Mouse (Mus musculus) lung, embryonic 16.5 days (tissue): ENCODE measurements around the gene Slco4a1. TPM values are rescaled to one million over a fixed set of nuclear protein-coding genes. Genes with fewer than 3 reads are reported as not detected.

Source experiments
- ATAC-seq: fragments of 200-750 bp; cut with Nextera tagmentation; 2 replicates; pipeline ENCODE4 v1.8.0; 2017; ENCODE audit warnings: low read depth, mild to moderate bottlenecking, moderate library complexity
- H3K27ac ChIP-seq: fragments of 300-500 bp; sonication (generic); 2 replicates; pipeline ENCODE4 v1.5.1; 2014; ENCODE audit warnings: mild to moderate bottlenecking, control low read depth, low read length
- H3K27me3 ChIP-seq: fragments of 300-500 bp; sonication (generic); 2 replicates; pipeline ENCODE4 v1.6.1; 2014; ENCODE audit warnings: low read depth, low read length, mixed read lengths; ENCODE audit not compliant: control insufficient read depth, insufficient read depth
- H3K36me3 ChIP-seq: fragments of 300-500 bp; sonication (generic); 2 replicates; pipeline ENCODE4 v1.6.1; 2014; ENCODE audit warnings: low read length; ENCODE audit not compliant: control insufficient read depth, insufficient read depth
- H3K4me1 ChIP-seq: fragments of 300-500 bp; sonication (generic); replicated peaks from 2 replicates; pipeline ENCODE4 v1.6.1; 2014; ENCODE audit warnings: low read length, mixed read lengths; ENCODE audit not compliant: control insufficient read depth, insufficient read depth
- H3K4me2 ChIP-seq: fragments of 300-500 bp; sonication (generic); 2 replicates; pipeline ENCODE4 v1.6.1; 2014; ENCODE audit warnings: low read depth, low read length, control low read depth
- H3K4me3 ChIP-seq: fragments of 300-500 bp; sonication (generic); 2 replicates; pipeline ENCODE4 v1.5.1; 2014; ENCODE audit warnings: mild to moderate bottlenecking, low read length, control low read depth
- H3K9ac ChIP-seq: fragments of 300-500 bp; sonication (generic); 2 replicates; pipeline ENCODE4 v1.6.1; 2014; ENCODE audit warnings: low read length, control low read depth
- H3K9me3 ChIP-seq: fragments of 300-500 bp; sonication (generic); 2 replicates; pipeline ENCODE4 v1.6.1; 2016; ENCODE audit warnings: low read length; ENCODE audit not compliant: control insufficient read depth
- WGBS: fragments of 180-500 bp; shearing (Covaris S2); extraction: QIAGEN DNeasy Blood & Tissue Kit; methylation state at CpG from one replicate; pipeline ENCODE4 v1.1.7; 2014; 5-methylcytosine and 5-hydroxymethylcytosine counted together
- polyA plus RNA-seq: library from polyadenylated mRNA; unstranded; fragments of >200 nt; fragmentation: Nextera tagmentation; extraction: Ambion mirVana; gene quantifications from 2 replicates; pipeline ENCODE4 v1.2.1, GENCODE M21; 2015

The Slco4a1 gene
- polyA plus RNA-seq, 1 experiment from 2014 or later = 0.98 TPM

GRCm38 (mm10) chr2:180428331-180428730 is 27.7 kb upstream of the Slco4a1 start:
- 0 out of 2 replicates have a peak, but pooled peaks have one; percentile 22 for ATAC-seq
- no peaks in the 10 kb centered on the region for H3K4me1 ChIP-seq
- 24% methylated on average over 2 of the region's 2 CpGs for WGBS
- H3K27me3 ChIP-seq = no peaks in the 10 kb centered on the region
- no peak overlapping the region for H3K27ac ChIP-seq
- H3K9me3 ChIP-seq = no peaks in the 10 kb centered on the region
- H3K36me3 ChIP-seq = no peaks in the 10 kb centered on the region
- H3K4me2 ChIP-seq = no peak overlapping the region
- H3K9ac ChIP-seq = no peak overlapping the region
- H3K4me3 ChIP-seq = no peak overlapping the region

GRCm38 (mm10) chr2:180430648-180431047 is 25.4 kb upstream of the Slco4a1 start:
- H3K9ac ChIP-seq = no peak overlapping the region
- H3K4me2 ChIP-seq = no peak overlapping the region
- WGBS = 73% methylated on average over 11 of the region's 11 CpGs
- no peak overlapping the region for H3K4me3 ChIP-seq
- H3K36me3 ChIP-seq = no peaks in the 10 kb centered on the region
- no peak overlapping the region for H3K27ac ChIP-seq
- no peaks in the 10 kb centered on the region for H3K27me3 ChIP-seq
- H3K4me1 ChIP-seq = no peaks in the 10 kb centered on the region; the same call in 1 of the 2 replicates
- no peak for ATAC-seq
- H3K9me3 ChIP-seq = no peaks in the 10 kb centered on the region

GRCm38 (mm10) chr2:180432042-180432668 is 23.9 kb upstream of the Slco4a1 start:
- no peaks in the 10 kb centered on the region for H3K27me3 ChIP-seq
- no peaks in the 10 kb centered on the region; the same call in 1 of the 2 replicates for H3K4me1 ChIP-seq
- no peak overlapping the region for H3K9ac ChIP-seq
- no peak overlapping the region for H3K4me3 ChIP-seq
- no peaks in the 10 kb centered on the region for H3K9me3 ChIP-seq
- no peaks in the 10 kb centered on the region for H3K36me3 ChIP-seq
- H3K27ac ChIP-seq = no peak overlapping the region
- H3K4me2 ChIP-seq = no peak overlapping the region
- WGBS = 12% methylated on average over 10 of the region's 10 CpGs
- ATAC-seq = peak; percentile 23; the same call in 1 of the 2 replicates

- Histone ChIP-seq H3K36me3 (no peaks in the 10 kb centered on the region), H3K9me3 (no peaks in the 10 kb centered on the region), H3K4me3 (no peak overlapping the region), H3K4me1 (no peaks in the 10 kb centered on the region; the same call in 1 of the 2 replicates), H3K27me3 (no peaks in the 10 kb centered on the region), H3K27ac (no peak overlapping the region), H3K9ac (no peak overlapping the region), H3K4me2 (no peak overlapping the region)
- WGBS = 66% methylated on average over 10 of the region's 10 CpGs
- ATAC-seq = 0 out of 2 replicates have a peak, but pooled peaks have one; percentile 21
Measured at GRCm38 (mm10) chr2:180432751-180433150, 23.3 kb upstream of the Slco4a1 start.

- WGBS = 78% methylated on average over 7 of the region's 7 CpGs
- Histone ChIP-seq H3K9ac (no peak overlapping the region), H3K27ac (no peak overlapping the region), H3K4me3 (no peak overlapping the region), H3K4me1 (no peaks in the 10 kb centered on the region; the same call in 1 of the 2 replicates), H3K27me3 (no peaks in the 10 kb centered on the region), H3K4me2 (no peak overlapping the region), H3K36me3 (no peaks in the 10 kb centered on the region), H3K9me3 (no peaks in the 10 kb centered on the region)
- ATAC-seq = no peak
Measured at GRCm38 (mm10) chr2:180433350-180433749, 22.7 kb upstream of the Slco4a1 start.

- Histone ChIP-seq H3K9ac (no peak overlapping the region), H3K27ac (no peak overlapping the region), H3K4me2 (no peak overlapping the region), H3K4me1 (peaks cover under 1% of the 10 kb centered on the region; the same call in 1 of the 2 replicates), H3K4me3 (no peak overlapping the region), H3K9me3 (no peaks in the 10 kb centered on the region), H3K27me3 (no peaks in the 10 kb centered on the region), H3K36me3 (no peaks in the 10 kb centered on the region)
- ATAC-seq = no peak
- WGBS = 34% methylated on average over 4 of the region's 4 CpGs
Measured at GRCm38 (mm10) chr2:180435341-180435926, 20.6 kb upstream of the Slco4a1 start.

GRCm38 (mm10) chr2:180437149-180437864 is 18.7 kb upstream of the Slco4a1 start:
- WGBS = 48% methylated on average over 5 of the region's 5 CpGs
- Histone ChIP-seq H3K27me3 (no peaks in the 10 kb centered on the region), H3K4me2 (no peak overlapping the region), H3K4me3 (no peak overlapping the region), H3K4me1 (peaks cover 5% of the 10 kb centered on the region; the same call in 1 of the 2 replicates), H3K27ac (no peak overlapping the region), H3K36me3 (no peaks in the 10 kb centered on the region), H3K9ac (no peak overlapping the region), H3K9me3 (no peaks in the 10 kb centered on the region)
- no peak for ATAC-seq

GRCm38 (mm10) chr2:180439791-180440190 is 16.3 kb upstream of the Slco4a1 start:
- Histone ChIP-seq H3K27ac (no peak overlapping the region), H3K4me3 (no peak overlapping the region), H3K9ac (no peak overlapping the region), H3K36me3 (no peaks in the 10 kb centered on the region), H3K4me1 (peaks cover 5% of the 10 kb centered on the region; the same call in 1 of the 2 replicates), H3K9me3 (no peaks in the 10 kb centered on the region), H3K27me3 (no peaks in the 10 kb centered on the region), H3K4me2 (no peak overlapping the region)
- ATAC-seq = no peak
- WGBS = 61% methylated on average over 3 of the region's 3 CpGs
